Mouse (Mus musculus): ENCODE results near the gene Olfr1357. TPM values are rescaled to one million over a fixed set of nuclear protein-coding genes. Genes with fewer than 3 reads are reported as not detected.

The Olfr1357 gene
- polyA plus RNA-seq, 1 experiment from 2014 or later: not detected

- Histone ChIP-seq H3K27ac (no peak overlapping the region), H3K36me3 (peaks cover 52% of the 10 kb centered on the region), H3K4me1 (peaks cover 18% of the 10 kb centered on the region), H3K27me3 (no peaks in the 10 kb centered on the region), H3K9me3 (no peaks in the 10 kb centered on the region), H3K9ac (no peak overlapping the region), H3K4me2 (replicated peaks) (no peak overlapping the region), H3K4me3 (no peak overlapping the region)
- no peak for ATAC-seq (ENCODE audit: low FRiP score, low read depth)
- WGBS: 93% methylated on average over 16 of the region's 16 CpGs
Measured at GRCm38 (mm10) chr10:78576435-78577184, 41.3 kb downstream of the Olfr1357 start.

GRCm38 (mm10) chr10:78575690-78576089, 42.2 kb downstream of the Olfr1357 start:
- no peak overlapping the region for H3K27ac ChIP-seq

GRCm38 (mm10) chr10:78575105-78575632, 42.7 kb downstream of the Olfr1357 start:
- ATAC-seq (ENCODE audit: low FRiP score, low read depth): peak; percentile 17
- H3K9ac ChIP-seq: peak overlapping the region; percentile 72
- H3K9me3 ChIP-seq: no peaks in the 10 kb centered on the region
- peak overlapping the region; percentile 73 for H3K4me2 ChIP-seq (replicated peaks)
- H3K36me3 ChIP-seq: peaks cover 38% of the 10 kb centered on the region
- no peaks in the 10 kb centered on the region for H3K27me3 ChIP-seq
- H3K4me3 ChIP-seq: peak overlapping the region; percentile 66
- H3K27ac ChIP-seq: peak overlapping the region; percentile 88
- H3K4me1 ChIP-seq: peaks cover 32% of the 10 kb centered on the region
- WGBS: 16% methylated on average over 13 of the region's 13 CpGs

More at GRCm38 (mm10) chr10:78575690-78576089, 42.2 kb downstream of the Olfr1357 start:
- no peaks in the 10 kb centered on the region for H3K27me3 ChIP-seq
- no peaks in the 10 kb centered on the region for H3K9me3 ChIP-seq
- H3K36me3 ChIP-seq: peaks cover 43% of the 10 kb centered on the region
- peak overlapping the region; percentile 66 for H3K4me3 ChIP-seq
- WGBS: 80% methylated on average over 2 of the region's 2 CpGs
- H3K4me1 ChIP-seq: peaks cover 27% of the 10 kb centered on the region
- no peak overlapping the region for H3K9ac ChIP-seq
- ATAC-seq (ENCODE audit: low FRiP score, low read depth): no peak
- H3K4me2 ChIP-seq (replicated peaks): peak overlapping the region; percentile 73

- H3K27me3 ChIP-seq: no peaks in the 10 kb centered on the region
- no peaks in the 10 kb centered on the region for H3K9me3 ChIP-seq
- peak; percentile 91 for ATAC-seq (ENCODE audit: low FRiP score, low read depth)
- peak within 1 kb of the TSS; percentile 73 for H3K4me2 ChIP-seq (replicated peaks)
- H3K36me3 ChIP-seq: peaks cover 31% of the 10 kb centered on the region
- WGBS: under 1% methylated on average over 51 of the region's 51 CpGs
- H3K4me3 ChIP-seq: peak within 1 kb of the TSS; percentile 66
- H3K27ac ChIP-seq: peak within 1 kb of the TSS; percentile 88
- H3K4me1 ChIP-seq: peaks cover 38% of the 10 kb centered on the region
- H3K9ac ChIP-seq: peak within 1 kb of the TSS; percentile 72
Measured at GRCm38 (mm10) chr10:78574250-78575104, 43.4 kb downstream of the Olfr1357 start, which contains the start of gene Ilvbl. Gene Ilvbl, plus strand, starts transcription at chr10:78574346.

GRCm38 (mm10) chr10:78573226-78573625, 44.6 kb downstream of the Olfr1357 start:
- H3K4me3 ChIP-seq: no peak overlapping the region
- peaks cover 19% of the 10 kb centered on the region for H3K36me3 ChIP-seq
- ATAC-seq (ENCODE audit: low FRiP score, low read depth): no peak
- H3K27me3 ChIP-seq: no peaks in the 10 kb centered on the region
- WGBS: 68% methylated on average over 3 of the region's 3 CpGs
- H3K27ac ChIP-seq: no peak overlapping the region
- H3K4me2 ChIP-seq (replicated peaks): no peak overlapping the region
- H3K4me1 ChIP-seq: peaks cover 38% of the 10 kb centered on the region
- H3K9me3 ChIP-seq: no peaks in the 10 kb centered on the region
- no peak overlapping the region for H3K9ac ChIP-seq

- 34% methylated on average over 2 of the region's 2 CpGs for WGBS
- H3K36me3 ChIP-seq: no peaks in the 10 kb centered on the region
- H3K9me3 ChIP-seq: no peaks in the 10 kb centered on the region
- H3K4me2 ChIP-seq (replicated peaks): no peak overlapping the region
- no peaks in the 10 kb centered on the region for H3K27me3 ChIP-seq
- no peak overlapping the region for H3K4me3 ChIP-seq
- H3K4me1 ChIP-seq: peaks cover 37% of the 10 kb centered on the region
- no peak for ATAC-seq (ENCODE audit: low FRiP score, low read depth)
- no peak overlapping the region for H3K9ac ChIP-seq
- H3K27ac ChIP-seq: peak overlapping the region; percentile 69
Measured at GRCm38 (mm10) chr10:78570897-78571296, 47.0 kb downstream of the Olfr1357 start.

- Histone ChIP-seq H3K4me3 (no peak overlapping the region), H3K9me3 (no peaks in the 10 kb centered on the region), H3K4me1 (peaks cover 32% of the 10 kb centered on the region), H3K4me2 (replicated peaks) (no peak overlapping the region), H3K9ac (no peak overlapping the region), H3K27me3 (no peaks in the 10 kb centered on the region), H3K27ac (peak overlapping the region; percentile 69), H3K36me3 (no peaks in the 10 kb centered on the region)
- 41% methylated on average over 6 of the region's 6 CpGs for WGBS
- ATAC-seq (ENCODE audit: low FRiP score, low read depth): no peak
Measured at GRCm38 (mm10) chr10:78570416-78570815, 47.5 kb downstream of the Olfr1357 start.

GRCm38 (mm10) chr10:78569686-78570085, 48.2 kb downstream of the Olfr1357 start:
- H3K4me2 ChIP-seq (replicated peaks): no peak overlapping the region
- H3K9me3 ChIP-seq: no peaks in the 10 kb centered on the region
- ATAC-seq (ENCODE audit: low FRiP score, low read depth): no peak
- H3K36me3 ChIP-seq: no peaks in the 10 kb centered on the region
- WGBS: 33% methylated on average over 3 of the region's 3 CpGs
- no peak overlapping the region for H3K9ac ChIP-seq
- no peaks in the 10 kb centered on the region for H3K27me3 ChIP-seq
- H3K4me1 ChIP-seq: peaks cover 28% of the 10 kb centered on the region
- H3K27ac ChIP-seq: 0 out of 2 replicates have a peak overlapping the region, but pooled peaks have one; percentile 69
- H3K4me3 ChIP-seq: no peak overlapping the region

- Histone ChIP-seq H3K9me3 (no peaks in the 10 kb centered on the region), H3K4me3 (no peak overlapping the region), H3K27ac (no peak overlapping the region), H3K36me3 (no peaks in the 10 kb centered on the region), H3K9ac (no peak overlapping the region), H3K4me2 (replicated peaks) (no peak overlapping the region), H3K27me3 (no peaks in the 10 kb centered on the region), H3K4me1 (peaks cover 28% of the 10 kb centered on the region)
- no peak for ATAC-seq (ENCODE audit: low FRiP score, low read depth)
- 85% methylated on average over 3 of the region's 3 CpGs for WGBS
Measured at GRCm38 (mm10) chr10:78569191-78569590, 48.7 kb downstream of the Olfr1357 start.

- no peak for ATAC-seq (ENCODE audit: low FRiP score, low read depth)
- Histone ChIP-seq H3K4me1 (peaks cover 4% of the 10 kb centered on the region), H3K36me3 (no peaks in the 10 kb centered on the region), H3K27ac (no peak overlapping the region), H3K4me2 (replicated peaks) (no peak overlapping the region), H3K27me3 (no peaks in the 10 kb centered on the region), H3K9me3 (no peaks in the 10 kb centered on the region), H3K9ac (no peak overlapping the region), H3K4me3 (no peak overlapping the region)
- WGBS: 88% methylated on average over 1 of the region's 1 CpGs
Measured at GRCm38 (mm10) chr10:78565070-78565469, 52.8 kb downstream of the Olfr1357 start.
